Mouse (Mus musculus) adrenal gland, adult 8-10 months (tissue): ENCODE data around the gene Mfsd4b4. TPM values are rescaled to one million over a fixed set of nuclear protein-coding genes. Genes with fewer than 3 reads are reported as not detected.
"Not testable (repeated sequence)": the region's sequence is repeated elsewhere in the genome, so short reads cannot be mapped to it uniquely, and the experiment has no call there.

ENCODE experiments used
- DNase-seq: peaks from one replicate; pipeline ENCODE4 v3.0.0; 2022
- total RNA-seq, 4 experiments: library from RNA; stranded (reverse); gene quantifications; 2 replicates each; pipeline ENCODE4 v1.2.4; 2022

Mfsd4b4 gene
- total RNA-seq = 10 to 100 TPM; 12.5 to 14.7 (median 13.3) TPM

DNA sequence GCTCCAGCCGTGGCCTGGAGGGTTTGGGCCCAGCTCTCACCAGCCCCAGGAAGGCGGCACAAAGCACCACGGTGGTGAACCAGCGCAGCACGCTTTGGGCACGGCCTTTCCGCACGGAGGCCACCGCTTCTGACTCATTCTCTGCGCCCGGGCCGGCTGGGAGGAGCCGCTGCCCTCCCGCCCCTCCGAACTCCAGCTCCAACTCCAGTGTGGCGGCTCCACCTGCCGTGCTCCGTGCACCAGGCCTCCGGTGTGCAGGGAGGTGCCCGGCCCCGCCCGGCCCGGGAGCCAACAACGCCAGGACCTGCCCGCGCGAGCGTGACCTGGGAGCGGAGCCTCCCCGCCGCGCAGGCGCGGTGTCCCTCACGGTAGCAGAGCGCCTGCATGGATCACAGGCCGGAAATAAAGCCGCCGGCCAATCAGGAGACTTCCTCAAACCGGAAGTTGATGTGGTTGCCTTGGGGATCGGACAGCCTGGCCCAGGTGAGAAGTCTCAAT, at the start of gene Mfsd4b4:
Gene Mfsd4b4, minus strand, starts transcription at position 365 of the 498 bp plus-strand sequence.
- peak; percentile 80 for DNase-seq

DNA sequence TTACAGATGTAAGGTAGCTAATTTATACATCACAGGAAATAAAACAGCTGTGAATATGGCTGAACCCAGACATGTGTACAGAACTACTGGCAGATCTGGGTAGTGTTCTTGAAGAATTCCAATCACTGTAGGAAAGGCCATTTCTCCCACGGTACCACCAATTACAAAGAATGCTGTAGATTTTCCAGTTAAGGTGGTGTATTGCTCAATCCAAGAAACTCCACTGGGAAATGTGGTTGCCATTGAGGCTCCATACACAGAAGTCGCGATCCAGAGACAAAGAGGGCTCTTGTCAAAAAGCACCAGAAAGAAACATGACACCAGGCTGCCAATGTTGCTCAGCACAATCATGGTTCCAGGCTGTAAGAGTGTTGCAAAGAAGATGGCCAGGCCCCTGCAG, 48.2 kb upstream of the Mfsd4b4 start:
- DNase-seq = not testable (repeated sequence)

GRCm38 (mm10) chr10:39936553-39936952, 37.5 kb upstream of the Mfsd4b4 start:
- DNase-seq = no peak

DNA sequence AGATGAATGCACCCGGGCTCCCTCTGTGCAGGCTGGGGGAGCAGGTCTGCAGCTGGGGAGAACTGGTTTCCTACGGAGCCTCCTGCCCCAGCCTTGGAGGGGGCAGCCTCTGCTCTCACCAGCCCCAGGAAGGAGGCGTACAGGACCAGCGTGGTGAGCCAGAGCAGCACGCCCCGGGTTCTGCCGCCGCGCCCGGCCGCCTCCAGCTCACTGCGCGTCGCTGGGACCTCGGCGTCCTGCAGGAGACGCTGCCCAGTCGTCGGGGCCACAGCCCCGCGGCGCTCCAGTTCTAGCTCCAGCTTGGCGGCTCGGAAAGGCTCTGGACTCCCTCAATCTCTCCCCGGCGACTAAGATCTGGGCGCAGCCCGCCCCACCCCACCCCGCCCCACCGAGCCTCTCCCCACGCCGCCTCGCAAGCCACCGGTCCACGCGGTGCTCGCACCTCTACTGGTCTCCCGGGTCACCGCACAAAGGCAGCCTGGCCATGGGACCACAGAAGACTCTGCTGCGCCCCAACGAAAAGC, 27.6 kb upstream of the Mfsd4b4 start, which contains the start of gene Mfsd4b2:
Gene Mfsd4b2, minus strand, starts transcription at position 308 of the 524 bp plus-strand sequence.
- no peak for DNase-seq

DNA sequence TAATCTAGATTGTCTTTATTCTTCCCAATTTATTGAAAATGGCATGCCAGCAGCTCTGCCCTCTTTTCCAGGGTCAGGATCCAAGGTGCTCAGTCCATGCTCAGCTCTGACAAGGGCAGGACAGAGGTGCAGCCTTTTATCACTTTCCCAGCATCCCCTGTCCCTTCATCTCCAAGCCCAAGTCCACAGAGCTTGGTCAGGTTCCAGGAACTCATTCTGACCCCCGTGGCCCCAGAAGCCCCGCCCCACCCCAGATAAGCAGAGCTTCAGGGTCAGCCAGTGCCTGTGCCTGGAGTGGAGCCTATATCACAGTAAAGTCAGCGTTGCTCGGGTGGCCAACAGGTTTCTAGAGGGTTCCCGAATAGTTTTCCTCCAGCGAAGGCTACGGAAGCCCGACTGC, 25.5 kb upstream of the Mfsd4b4 start:
- not testable (repeated sequence) for DNase-seq

- no peak for DNase-seq
Measured at GRCm38 (mm10) chr10:39912616-39913015, 13.6 kb upstream of the Mfsd4b4 start.

GRCm38 (mm10) chr10:39908768-39909441, 9.9 kb upstream of the Mfsd4b4 start:
- no peak for DNase-seq

GRCm38 (mm10) chr10:39906799-39907658, 8.0 kb upstream of the Mfsd4b4 start:
- DNase-seq = no peak

- no peak for DNase-seq
Measured at GRCm38 (mm10) chr10:39904191-39904590, 5.2 kb upstream of the Mfsd4b4 start.

GRCm38 (mm10) chr10:39896503-39896902, 2.5 kb downstream of the Mfsd4b4 start:
- DNase-seq = no peak

GRCm38 (mm10) chr10:39893702-39894697, 5.0 kb downstream of the Mfsd4b4 start:
- DNase-seq = no peak

- no peak for DNase-seq
Measured at GRCm38 (mm10) chr10:39888621-39889020, 10.4 kb downstream of the Mfsd4b4 start.

DNA sequence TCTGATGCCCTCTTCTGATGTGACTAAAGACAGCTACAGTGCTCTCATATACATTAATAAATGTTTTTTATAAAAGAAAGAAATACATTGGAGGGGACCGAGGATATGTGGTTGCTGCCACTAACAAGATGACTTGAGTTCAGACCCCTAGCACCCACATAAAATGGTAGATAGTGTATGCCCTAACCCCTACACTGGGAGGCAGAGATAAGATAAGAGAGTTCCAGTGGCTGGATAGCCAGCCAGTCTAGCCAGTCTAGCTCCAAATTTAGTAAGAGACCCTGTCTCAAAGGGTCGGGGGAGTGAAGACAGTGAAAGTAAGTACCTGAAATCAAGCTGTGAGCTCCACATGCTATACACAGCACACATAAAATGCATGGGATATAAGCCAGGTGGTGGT, 33.5 kb downstream of the Mfsd4b4 start:
- DNase-seq = no peak

GRCm38 (mm10) chr10:39842621-39843020, 56.4 kb downstream of the Mfsd4b4 start:
- DNase-seq = no peak

Other genes starting within 250 kb of the Mfsd4b4 start
- 10 to 100 TPM; 21.0 to 34.0 (median 26.8) TPM for gene Rev3l, start 167.1 kb downstream of the Mfsd4b4 start, total RNA-seq
- gene Mfsd4b2, start 27.7 kb upstream of the Mfsd4b4 start, total RNA-seq = under 1 TPM; 0.46 to 0.75 (median 0.60) TPM
- 10 to 100 TPM in 1 of 4 experiments, 1 to 10 TPM in 3; 3.0 to 10.2 (median 6.6) TPM for gene Mfsd4b3, start 60.9 kb upstream of the Mfsd4b4 start, total RNA-seq
- 1 to 10 TPM in 3 of 4 experiments, under 1 TPM in 1; 0.55 to 1.9 (median 1.3) TPM for gene Mfsd4b5, start 87.4 kb upstream of the Mfsd4b4 start, total RNA-seq
- 1 to 10 TPM in 2 of 4 experiments, under 1 TPM in 2; 0.65 to 1.3 (median 1.1) TPM for gene Mfsd4b1, start 126.0 kb upstream of the Mfsd4b4 start, total RNA-seq
- 10 to 100 TPM; 11.2 to 17.4 (median 15.0) TPM for gene Slc16a10, start 243.0 kb upstream of the Mfsd4b4 start, total RNA-seq